Mouse (Mus musculus): ENCODE data around the gene Stim1. TPM values are rescaled to one million over a fixed set of nuclear protein-coding genes. Genes with fewer than 3 reads are reported as not detected.
A peak's percentile ranks its signal among the peaks of the same experiment; 100 is the strongest.
"Not testable (repeated sequence)": the region's sequence is repeated elsewhere in the genome, so short reads cannot be mapped to it uniquely, and the experiment has no call there.

Stim1 gene
- polyA plus RNA-seq, 1 experiment from 2014 or later = 33.5 TPM

DNA sequence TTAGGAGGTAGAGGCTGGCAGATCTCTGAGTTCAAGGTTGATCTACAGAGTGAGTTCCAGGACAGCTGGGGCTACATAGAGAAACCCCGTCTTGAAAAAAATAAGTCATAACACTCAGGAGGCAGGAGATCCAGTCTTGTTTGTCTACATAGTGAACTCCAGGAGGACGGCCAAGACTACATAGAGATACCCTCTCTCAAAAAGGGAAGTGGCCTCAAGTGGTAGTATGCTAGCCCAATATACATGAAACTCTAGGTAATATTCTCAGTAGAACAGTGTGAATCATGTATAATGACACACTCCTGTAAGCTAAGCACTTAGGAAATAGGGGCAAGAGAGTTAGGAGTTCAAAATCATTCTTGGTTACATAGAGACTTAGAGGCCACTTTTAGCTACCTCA, 126.3 kb downstream of the Stim1 start:
- no peak overlapping the region for H3K27ac ChIP-seq
- no peak overlapping the region for H3K4me2 ChIP-seq
- WGBS = 86% methylated on average over 2 of the region's 2 CpGs
- no peaks in the 10 kb centered on the region for H3K36me3 ChIP-seq
- H3K27me3 ChIP-seq = no peaks in the 10 kb centered on the region
- ATAC-seq (ENCODE audit: insufficient number of reproducible peaks, low FRiP score, low TSS enrichment, low read depth) = no peak
- H3K9me3 ChIP-seq = no peaks in the 10 kb centered on the region
- no peak overlapping the region for H3K9ac ChIP-seq
- H3K4me3 ChIP-seq = no peak overlapping the region
- no peaks in the 10 kb centered on the region for H3K4me1 ChIP-seq

DNA sequence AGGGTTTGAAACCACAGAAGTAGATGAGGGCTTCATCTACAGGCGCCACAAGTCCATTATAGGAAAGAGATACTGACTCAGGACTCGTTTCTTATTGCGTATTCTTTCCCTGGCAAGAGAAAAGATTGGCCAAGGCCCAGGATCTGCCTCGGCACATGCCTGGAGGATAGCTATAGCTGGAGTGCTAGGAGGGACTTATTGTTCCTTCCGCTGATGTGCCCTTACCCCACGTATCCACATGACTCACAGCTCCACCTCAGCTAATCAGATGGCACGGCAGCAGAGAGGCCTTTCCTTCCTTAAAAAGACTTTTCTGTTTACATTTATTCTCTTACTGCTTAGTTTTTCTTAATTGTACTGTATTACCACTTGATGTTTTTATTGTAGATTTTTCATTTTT, 128.3 kb downstream of the Stim1 start:
- no peaks in the 10 kb centered on the region for H3K4me1 ChIP-seq
- H3K4me3 ChIP-seq = no peak overlapping the region
- no peak overlapping the region for H3K4me2 ChIP-seq
- no peaks in the 10 kb centered on the region for H3K9me3 ChIP-seq
- no peaks in the 10 kb centered on the region for H3K36me3 ChIP-seq
- 76% methylated on average over 7 of the region's 7 CpGs for WGBS
- ATAC-seq (ENCODE audit: insufficient number of reproducible peaks, low FRiP score, low TSS enrichment, low read depth) = no peak
- no peak overlapping the region for H3K27ac ChIP-seq
- H3K27me3 ChIP-seq = no peaks in the 10 kb centered on the region
- H3K9ac ChIP-seq = no peak overlapping the region

DNA sequence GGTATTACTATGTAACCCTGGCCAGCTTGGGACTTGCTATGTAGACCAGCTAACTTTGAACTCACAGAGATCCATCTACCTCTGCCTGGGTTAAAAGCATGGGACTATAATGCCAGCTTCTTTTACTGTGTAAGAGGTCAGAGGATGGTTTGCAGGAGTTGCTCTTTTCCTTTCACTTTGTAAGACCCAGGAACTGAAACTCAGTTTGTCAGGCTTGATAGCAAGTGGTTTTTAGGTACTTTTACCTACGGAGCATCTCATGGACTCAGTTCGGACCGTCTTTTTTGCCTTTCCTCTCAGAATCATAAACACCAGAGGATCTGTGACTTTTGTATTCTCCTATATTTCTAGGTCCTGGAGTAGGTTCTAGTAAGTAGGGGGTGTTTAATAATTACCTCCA, 128.7 kb downstream of the Stim1 start:
- Histone ChIP-seq H3K4me1 (no peaks in the 10 kb centered on the region), H3K36me3 (no peaks in the 10 kb centered on the region), H3K9me3 (no peaks in the 10 kb centered on the region), H3K27me3 (no peaks in the 10 kb centered on the region), H3K4me3 (no peak overlapping the region), H3K27ac (no peak overlapping the region), H3K9ac (no peak overlapping the region), H3K4me2 (no peak overlapping the region)
- ATAC-seq (ENCODE audit: insufficient number of reproducible peaks, low FRiP score, low TSS enrichment, low read depth) = no peak
- 94% methylated on average over 3 of the region's 3 CpGs for WGBS

GRCm38 (mm10) chr7:102399180-102399731, 131.7 kb downstream of the Stim1 start:
- Histone ChIP-seq H3K9me3 (no peaks in the 10 kb centered on the region), H3K9ac (no peak overlapping the region), H3K4me1 (no peaks in the 10 kb centered on the region), H3K36me3 (no peaks in the 10 kb centered on the region), H3K4me2 (no peak overlapping the region), H3K4me3 (no peak overlapping the region), H3K27ac (no peak overlapping the region), H3K27me3 (no peaks in the 10 kb centered on the region)
- 72% methylated on average over 3 of the region's 3 CpGs for WGBS
- ATAC-seq (ENCODE audit: insufficient number of reproducible peaks, low FRiP score, low TSS enrichment, low read depth) = no peak

DNA sequence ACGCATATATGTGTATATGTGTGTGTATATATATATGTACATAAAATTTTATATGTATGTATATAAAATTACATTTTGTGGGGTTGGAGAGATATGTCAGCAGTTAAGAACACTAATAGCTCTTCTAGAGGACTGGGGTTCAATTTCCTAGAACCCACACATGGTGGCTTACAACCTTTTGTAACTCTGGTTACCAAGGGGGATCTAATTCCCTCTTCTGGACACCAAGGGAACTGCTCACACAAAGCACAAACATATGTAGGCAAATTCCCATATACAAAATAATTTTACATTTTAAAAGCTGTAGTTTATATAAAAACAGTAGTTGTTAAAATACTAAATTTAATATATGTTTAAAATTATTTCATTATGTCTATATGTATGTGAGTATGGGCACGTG, 136.5 kb downstream of the Stim1 start:
- WGBS = 89% methylated on average over 2 of the region's 2 CpGs
- H3K4me3 ChIP-seq = no peak overlapping the region
- no peaks in the 10 kb centered on the region for H3K4me1 ChIP-seq
- H3K36me3 ChIP-seq = no peaks in the 10 kb centered on the region
- H3K4me2 ChIP-seq = no peak overlapping the region
- no peaks in the 10 kb centered on the region for H3K9me3 ChIP-seq
- no peak for ATAC-seq (ENCODE audit: insufficient number of reproducible peaks, low FRiP score, low TSS enrichment, low read depth)
- H3K27ac ChIP-seq = no peak overlapping the region
- H3K9ac ChIP-seq = no peak overlapping the region
- H3K27me3 ChIP-seq = no peaks in the 10 kb centered on the region

- Histone ChIP-seq H3K4me3 (no peak overlapping the region), H3K36me3 (no peaks in the 10 kb centered on the region), H3K9ac (no peak overlapping the region), H3K4me1 (no peaks in the 10 kb centered on the region), H3K9me3 (no peaks in the 10 kb centered on the region), H3K27me3 (no peaks in the 10 kb centered on the region), H3K4me2 (no peak overlapping the region), H3K27ac (no peak overlapping the region)
- ATAC-seq (ENCODE audit: insufficient number of reproducible peaks, low FRiP score, low TSS enrichment, low read depth) = no peak
Observed at GRCm38 (mm10) chr7:102407440-102407839, 139.8 kb downstream of the Stim1 start.

DNA sequence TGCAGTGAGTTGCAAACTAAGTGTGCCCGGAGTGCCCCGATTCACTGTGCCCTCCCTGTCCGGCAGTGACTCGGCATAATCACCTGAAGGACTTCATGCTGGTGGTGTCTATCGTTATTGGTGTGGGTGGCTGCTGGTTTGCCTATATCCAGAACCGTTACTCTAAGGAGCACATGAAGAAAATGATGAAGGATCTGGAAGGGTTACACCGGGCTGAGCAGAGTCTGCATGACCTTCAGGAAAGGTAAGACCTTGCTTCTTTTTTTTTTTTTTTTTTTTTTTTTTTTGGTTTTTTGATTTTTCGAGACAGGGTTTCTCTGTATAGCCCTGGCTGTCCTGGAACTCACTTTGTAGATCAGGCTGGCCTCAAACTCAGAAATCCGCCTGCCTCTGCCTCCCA, 147.7 kb downstream of the Stim1 start:
- not testable (repeated sequence) for H3K36me3 ChIP-seq; H3K4me2 ChIP-seq; H3K27ac ChIP-seq; H3K4me1 ChIP-seq; ATAC-seq (ENCODE audit: insufficient number of reproducible peaks, low FRiP score, low TSS enrichment, low read depth); H3K9me3 ChIP-seq; H3K4me3 ChIP-seq; H3K27me3 ChIP-seq; H3K9ac ChIP-seq
- WGBS = 90% methylated on average over 9 of the region's 9 CpGs

GRCm38 (mm10) chr7:102415841-102416240, 148.2 kb downstream of the Stim1 start:
- ATAC-seq (ENCODE audit: insufficient number of reproducible peaks, low FRiP score, low TSS enrichment, low read depth) = no peak
- no peak overlapping the region for H3K4me2 ChIP-seq
- WGBS = 49% methylated on average over 6 of the region's 6 CpGs
- no peak overlapping the region for H3K4me3 ChIP-seq
- no peaks in the 10 kb centered on the region for H3K4me1 ChIP-seq
- no peak overlapping the region for H3K9ac ChIP-seq
- no peaks in the 10 kb centered on the region for H3K36me3 ChIP-seq
- no peaks in the 10 kb centered on the region for H3K9me3 ChIP-seq
- no peaks in the 10 kb centered on the region for H3K27me3 ChIP-seq
- no peak overlapping the region for H3K27ac ChIP-seq

- Histone ChIP-seq H3K27me3 (no peaks in the 10 kb centered on the region), H3K9me3 (no peaks in the 10 kb centered on the region), H3K4me3 (no peak overlapping the region), H3K4me1 (no peaks in the 10 kb centered on the region), H3K27ac (no peak overlapping the region), H3K36me3 (no peaks in the 10 kb centered on the region), H3K4me2 (no peak overlapping the region), H3K9ac (no peak overlapping the region)
- WGBS = 8% methylated on average over 4 of the region's 4 CpGs
- no peak for ATAC-seq (ENCODE audit: insufficient number of reproducible peaks, low FRiP score, low TSS enrichment, low read depth)
Observed at GRCm38 (mm10) chr7:102417398-102417797, 149.8 kb downstream of the Stim1 start.

DNA sequence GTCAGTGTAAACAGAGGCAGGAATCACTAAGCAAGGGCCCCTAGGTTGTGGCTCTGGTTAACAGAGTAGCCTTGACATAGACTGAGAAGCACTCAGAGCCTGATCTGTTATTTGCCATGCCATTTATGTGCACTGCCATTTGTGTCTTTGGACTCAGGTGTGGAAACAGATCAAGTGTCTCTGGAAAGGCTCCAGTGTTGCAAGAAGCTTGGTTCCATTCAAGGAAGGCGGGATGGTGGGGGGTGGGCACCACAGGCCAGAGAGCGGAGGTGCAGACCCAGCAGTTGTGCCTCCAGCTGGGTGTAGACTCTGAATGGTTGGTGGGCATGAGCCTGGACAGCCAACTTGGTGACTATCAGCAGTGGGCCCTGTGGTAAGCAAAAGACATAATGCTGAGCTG, 154.4 kb downstream of the Stim1 start:
- no peak overlapping the region for H3K9ac ChIP-seq
- no peak overlapping the region for H3K27ac ChIP-seq
- no peak overlapping the region for H3K4me3 ChIP-seq
- ATAC-seq (ENCODE audit: insufficient number of reproducible peaks, low FRiP score, low TSS enrichment, low read depth) = no peak
- H3K4me1 ChIP-seq = no peaks in the 10 kb centered on the region
- H3K9me3 ChIP-seq = no peaks in the 10 kb centered on the region
- H3K36me3 ChIP-seq = no peaks in the 10 kb centered on the region
- WGBS = 95% methylated on average over 2 of the region's 2 CpGs
- no peaks in the 10 kb centered on the region for H3K27me3 ChIP-seq
- no peak overlapping the region for H3K4me2 ChIP-seq

GRCm38 (mm10) chr7:102425933-102426685, 158.5 kb downstream of the Stim1 start:
- no peak for ATAC-seq (ENCODE audit: insufficient number of reproducible peaks, low FRiP score, low TSS enrichment, low read depth)
- no peak overlapping the region for H3K4me3 ChIP-seq
- 57% methylated on average over 6 of the region's 6 CpGs for WGBS

DNA sequence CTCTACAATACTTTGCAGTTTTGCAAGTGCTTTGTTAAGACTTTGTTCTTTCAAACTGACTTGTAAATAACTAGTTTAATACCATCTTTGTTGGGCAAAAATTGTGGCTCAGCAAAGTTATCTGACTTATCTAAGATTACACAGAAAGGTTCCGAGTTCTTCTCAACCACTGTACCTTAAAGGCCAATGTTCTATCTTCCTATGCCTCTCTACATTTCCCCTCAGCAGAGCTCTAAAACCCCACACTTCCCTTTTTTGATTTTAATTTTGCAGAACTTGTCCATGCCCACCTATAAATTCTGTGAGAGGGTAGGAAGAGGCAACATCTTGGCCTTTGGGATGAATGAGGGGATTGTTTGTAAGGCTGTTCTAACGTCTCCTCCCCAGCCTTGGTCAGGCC, 166.7 kb downstream of the Stim1 start:
- Histone ChIP-seq H3K4me2 (no peak overlapping the region), H3K9ac (no peak overlapping the region), H3K27ac (no peak overlapping the region), H3K9me3 (no peaks in the 10 kb centered on the region), H3K27me3 (no peaks in the 10 kb centered on the region), H3K36me3 (peaks cover 18% of the 10 kb centered on the region), H3K4me1 (no peaks in the 10 kb centered on the region), H3K4me3 (no peak overlapping the region)
- 64% methylated on average over 2 of the region's 2 CpGs for WGBS
- ATAC-seq (ENCODE audit: insufficient number of reproducible peaks, low FRiP score, low TSS enrichment, low read depth) = no peak

More at GRCm38 (mm10) chr7:102425933-102426685, 158.5 kb downstream of the Stim1 start:
- Histone ChIP-seq H3K27ac (0 out of 2 replicates have a peak overlapping the region, but pooled peaks have one; percentile 27), H3K4me2 (no peak overlapping the region), H3K36me3 (peaks cover 6% of the 10 kb centered on the region), H3K9ac (no peak overlapping the region), H3K9me3 (no peaks in the 10 kb centered on the region), H3K4me1 (no peaks in the 10 kb centered on the region), H3K27me3 (no peaks in the 10 kb centered on the region)

Data from limb, embryonic 15.5 days (tissue).